Mouse (Mus musculus) naive thymus-derived CD4-positive, alpha-beta T cell, adult 2 months (primary cell): ENCODE results near the gene BC029722.

Experiments used
- DNase-seq: peaks from one replicate; pipeline ENCODE4 v3.0.0-alpha.2; 2011; ENCODE audit warnings: low read depth

Gene BC029722

DNA sequence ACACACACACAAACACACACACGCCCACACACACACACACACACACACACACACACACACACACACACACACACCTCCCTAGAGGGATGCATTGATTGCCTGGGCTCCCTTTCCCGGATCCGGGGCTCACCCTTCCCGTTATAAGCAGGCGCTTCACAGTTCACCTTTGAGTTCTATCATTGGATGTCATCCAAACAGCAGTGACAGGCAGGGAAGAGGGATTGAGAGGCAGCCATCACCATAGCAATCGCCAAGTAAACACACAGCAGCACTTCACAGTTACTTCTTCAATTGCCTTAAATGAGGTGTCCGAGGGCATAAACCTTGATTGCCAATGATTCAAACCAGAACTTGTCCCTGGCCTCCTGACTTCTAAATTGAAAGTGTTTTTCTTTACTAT is 40.2 kb downstream of the BC029722 start:
- no peak for DNase-seq

- DNase-seq, result no peak
Measured at GRCm38 (mm10) chr2:155778004-155778403, 41.2 kb downstream of the BC029722 start.

DNA sequence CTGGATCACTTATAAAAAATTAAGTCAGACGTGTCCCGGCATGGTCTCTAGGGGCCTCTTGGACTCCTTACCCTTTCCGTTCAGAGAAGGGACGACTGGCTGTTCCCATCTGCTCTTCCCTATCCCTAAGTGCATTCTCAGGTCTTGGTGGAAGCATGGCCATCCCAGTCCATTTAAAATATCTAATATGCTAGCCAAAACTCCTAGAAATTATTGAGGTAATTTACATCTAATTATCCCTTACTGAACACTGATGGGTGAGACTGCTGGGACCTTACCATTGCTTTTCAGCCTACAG is 41.6 kb downstream of the BC029722 start:
- no peak for DNase-seq

GRCm38 (mm10) chr2:155776824-155777687 is 42.2 kb downstream of the BC029722 start:
- no peak for DNase-seq

GRCm38 (mm10) chr2:155775685-155776263 is 43.5 kb downstream of the BC029722 start:
- DNase-seq, result peak; percentile 15

- no peak for DNase-seq
Measured at GRCm38 (mm10) chr2:155774927-155775684, 44.1 kb downstream of the BC029722 start, which contains the start of gene Mmp24. TSS of gene Mmp24 (plus strand) at chr2:155775342.

GRCm38 (mm10) chr2:155774261-155774926 is 44.8 kb downstream of the BC029722 start:
- no peak for DNase-seq

DNA sequence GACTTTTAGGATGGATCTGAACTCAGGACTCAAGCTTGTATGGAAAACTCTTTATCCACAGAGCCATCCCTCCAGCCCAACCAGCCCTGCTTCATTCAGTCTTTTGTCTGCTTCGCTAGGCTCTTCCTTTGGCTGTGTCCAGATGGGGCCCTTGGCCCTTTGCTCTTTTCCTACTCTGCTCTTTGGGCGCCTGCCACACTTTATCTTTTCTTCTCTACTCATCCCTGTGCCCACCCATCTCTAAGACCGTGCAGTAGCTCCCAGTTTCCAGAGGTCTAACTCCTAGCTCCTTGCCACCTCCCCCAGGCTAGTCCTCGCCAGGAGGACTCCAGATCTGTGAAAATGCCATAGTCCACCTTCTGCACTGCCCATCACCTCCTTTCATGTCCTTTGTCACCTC is 45.6 kb downstream of the BC029722 start:
- no peak for DNase-seq
